Mouse (Mus musculus): ENCODE data around the gene Rpusd3.

The Rpusd3 gene

GRCm38 (mm10) chr6:113419199-113419587 lies at the start of gene Rpusd3:
Gene Rpusd3 (minus strand): TSS chr6:113419340.
- DNase-seq (ENCODE audit: low spot score in 2 of 2), result peak; percentile 99 to 100

GRCm38 (mm10) chr6:113468512-113468911 lies 49.4 kb upstream of the Rpusd3 start:
- no peak for DNase-seq (ENCODE audit: low spot score in 2 of 2)

GRCm38 (mm10) chr6:113465602-113466001 lies 46.5 kb upstream of the Rpusd3 start:
- no peak for DNase-seq (ENCODE audit: low spot score in 2 of 2)

GRCm38 (mm10) chr6:113464040-113464439 lies 44.9 kb upstream of the Rpusd3 start:
- no peak for DNase-seq (ENCODE audit: low spot score in 2 of 2)

DNA sequence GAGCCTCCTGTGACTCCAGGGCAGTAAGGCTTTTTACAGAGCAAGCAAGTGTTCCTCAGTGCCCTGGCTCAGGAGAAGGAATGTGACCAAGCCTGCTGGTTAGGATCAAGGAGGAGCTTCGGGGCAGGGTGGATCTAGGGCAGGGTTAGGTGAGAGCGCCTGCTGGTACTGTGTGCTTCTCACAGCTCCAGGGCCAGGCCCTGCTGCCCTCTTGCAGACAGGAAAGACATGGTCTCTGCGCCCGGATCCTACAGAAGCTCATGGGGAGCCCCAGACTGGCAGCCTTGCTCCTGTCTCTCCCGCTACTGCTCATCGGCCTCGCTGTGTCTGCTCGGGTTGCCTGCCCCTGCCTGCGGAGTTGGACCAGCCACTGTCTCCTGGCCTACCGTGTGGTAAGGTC lies 39.5 kb upstream of the Rpusd3 start:
- DNase-seq (ENCODE audit: low spot score in 2 of 2), result no peak

- no peak for DNase-seq (ENCODE audit: low spot score in 2 of 2)
Measured at GRCm38 (mm10) chr6:113457952-113458534, 38.9 kb upstream of the Rpusd3 start, which contains the start of gene Il17re. Gene Il17re (plus strand): TSS chr6:113458484.

GRCm38 (mm10) chr6:113455007-113455406 lies 35.9 kb upstream of the Rpusd3 start:
- DNase-seq (ENCODE audit: low spot score in 2 of 2), result no peak

DNA sequence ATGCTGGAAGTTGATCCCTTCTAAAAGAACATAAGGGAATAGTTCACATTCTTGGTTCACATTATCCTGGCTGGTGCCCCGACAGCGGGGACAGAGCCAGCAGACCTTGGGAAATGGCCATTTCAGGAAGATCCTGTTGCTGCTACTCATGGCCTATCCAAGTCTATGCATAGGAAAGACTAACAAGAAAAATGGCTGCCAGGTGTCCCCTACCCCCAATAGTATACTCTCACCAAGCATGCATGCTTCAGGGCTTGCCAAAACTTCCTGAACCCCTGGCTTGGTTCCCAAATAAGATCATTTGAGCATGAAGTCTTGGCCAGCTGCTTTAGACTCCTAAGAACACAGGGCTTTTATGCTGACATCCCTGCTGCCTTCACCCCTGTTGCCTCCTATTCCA lies 32.7 kb upstream of the Rpusd3 start:
- no peak for DNase-seq (ENCODE audit: low spot score in 2 of 2)

- no peak for DNase-seq (ENCODE audit: low spot score in 2 of 2)
Measured at GRCm38 (mm10) chr6:113447639-113448038, 28.5 kb upstream of the Rpusd3 start.

- DNase-seq (ENCODE audit: low spot score in 2 of 2), result no peak
Measured at GRCm38 (mm10) chr6:113444207-113444965, 25.2 kb upstream of the Rpusd3 start.

DNA sequence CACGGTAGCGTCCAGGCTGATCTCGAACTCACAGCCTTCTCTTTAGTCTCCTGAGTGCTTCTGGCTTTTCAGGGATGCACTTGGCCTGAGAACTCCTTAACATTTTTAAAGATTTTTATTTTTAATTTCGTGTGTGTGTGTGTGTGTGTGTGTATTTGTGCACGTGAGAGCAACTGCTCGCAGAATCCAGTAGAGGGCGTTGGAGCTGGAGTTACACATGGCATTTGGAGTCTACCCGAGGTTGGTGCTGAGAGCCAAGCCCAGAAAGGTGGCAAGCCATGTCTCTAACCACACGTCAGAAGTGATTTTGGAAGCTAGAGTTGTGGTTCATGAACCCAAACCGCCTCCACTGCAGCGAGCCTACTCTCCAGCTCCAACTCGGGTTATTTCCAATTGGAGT lies 24.0 kb upstream of the Rpusd3 start:
- no peak for DNase-seq (ENCODE audit: low spot score in 2 of 2)

DNA sequence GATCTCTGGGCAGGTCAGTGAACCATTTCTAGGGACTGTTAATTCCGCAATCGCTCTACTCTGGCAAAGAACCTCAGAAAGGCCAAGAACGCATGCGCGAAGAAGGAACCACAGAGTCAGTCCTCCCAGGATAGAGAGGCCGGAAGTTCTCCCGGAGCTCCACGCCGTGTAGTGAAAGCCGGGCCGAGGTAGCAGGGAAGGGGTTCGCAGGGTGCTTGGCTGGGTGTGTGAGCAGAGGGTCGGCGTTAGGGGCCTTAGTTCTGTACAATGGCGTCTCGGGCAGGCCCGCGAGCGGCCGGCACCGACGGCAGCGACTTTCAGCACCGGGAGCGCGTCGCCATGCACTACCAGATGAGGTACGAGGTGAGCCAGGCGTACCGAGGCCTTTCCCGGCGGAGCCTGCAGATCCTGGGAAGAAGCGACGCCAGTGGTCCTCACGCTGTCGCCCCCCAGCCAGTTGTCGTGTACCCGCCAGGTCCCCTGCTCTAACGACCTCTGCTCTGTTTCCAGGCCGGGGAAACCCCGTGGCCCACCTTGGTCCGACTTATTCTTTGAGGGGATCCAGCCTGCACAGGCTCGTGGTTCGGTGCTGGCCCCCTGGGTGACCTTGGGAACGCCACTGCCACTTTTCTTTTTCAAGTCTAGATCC lies 23.4 kb upstream of the Rpusd3 start, which contains the start of gene Jagn1:
TSS of gene Jagn1 (plus strand) at position 128 of the 649 bp plus-strand sequence.
- DNase-seq (ENCODE audit: low spot score in 2 of 2), result peak; percentile 91 to 96

- DNase-seq (ENCODE audit: low spot score in 2 of 2), result no peak
Measured at GRCm38 (mm10) chr6:113442087-113442441, 22.9 kb upstream of the Rpusd3 start.

GRCm38 (mm10) chr6:113441147-113441680 lies 22.1 kb upstream of the Rpusd3 start:
- peak; percentile 77 to 88 for DNase-seq (ENCODE audit: low spot score in 2 of 2)

DNA sequence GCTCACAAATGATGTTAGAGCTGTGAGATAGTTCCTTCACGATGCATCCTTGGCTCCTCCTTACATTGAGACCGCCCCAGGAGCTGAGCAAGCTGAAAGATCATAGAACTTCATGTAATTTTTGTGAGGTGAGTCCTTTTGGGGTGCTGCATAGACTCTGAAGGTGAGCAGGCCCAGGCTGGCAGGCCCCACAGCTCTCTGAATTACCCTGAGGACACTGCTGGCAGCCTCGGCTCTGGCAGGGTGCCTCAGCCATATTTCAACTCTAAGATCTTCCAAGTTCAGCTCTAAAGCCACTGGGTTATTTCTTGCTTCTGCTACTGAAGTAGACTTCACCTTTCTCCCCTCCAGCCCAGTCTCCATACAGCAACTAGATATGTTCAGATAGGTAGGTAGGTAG lies 21.5 kb upstream of the Rpusd3 start:
- no peak for DNase-seq (ENCODE audit: low spot score in 2 of 2)

- no peak for DNase-seq (ENCODE audit: low spot score in 2 of 2)
Measured at GRCm38 (mm10) chr6:113438721-113439430, 19.7 kb upstream of the Rpusd3 start.

DNA sequence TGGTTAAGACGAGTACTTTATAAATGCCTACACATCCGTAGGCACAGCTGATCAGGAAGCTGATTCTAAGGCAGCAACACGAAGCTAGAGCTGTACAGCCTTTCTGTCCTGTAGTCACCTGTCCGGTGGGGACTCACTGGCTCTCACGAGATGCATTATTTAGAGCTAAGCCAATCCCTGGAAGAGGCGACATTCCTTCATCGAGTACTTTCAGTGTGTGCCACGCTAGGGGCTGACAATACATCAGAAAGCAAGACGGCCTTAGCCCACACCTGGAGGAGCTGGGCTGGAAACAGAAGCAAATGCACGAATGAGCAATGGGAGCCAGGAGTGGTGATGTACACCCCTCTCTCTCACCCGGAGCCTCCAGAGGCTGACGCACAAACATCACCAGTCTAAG lies 18.0 kb upstream of the Rpusd3 start:
- no peak for DNase-seq (ENCODE audit: low spot score in 2 of 2)

GRCm38 (mm10) chr6:113435664-113436205 lies 16.6 kb upstream of the Rpusd3 start, which contains the start of gene Cidec:
Gene Cidec (minus strand): TSS chr6:113435760.
- DNase-seq (ENCODE audit: low spot score in 2 of 2), result no peak

GRCm38 (mm10) chr6:113434691-113435090 lies 15.6 kb upstream of the Rpusd3 start:
- DNase-seq (ENCODE audit: low spot score in 2 of 2), result no peak

DNA sequence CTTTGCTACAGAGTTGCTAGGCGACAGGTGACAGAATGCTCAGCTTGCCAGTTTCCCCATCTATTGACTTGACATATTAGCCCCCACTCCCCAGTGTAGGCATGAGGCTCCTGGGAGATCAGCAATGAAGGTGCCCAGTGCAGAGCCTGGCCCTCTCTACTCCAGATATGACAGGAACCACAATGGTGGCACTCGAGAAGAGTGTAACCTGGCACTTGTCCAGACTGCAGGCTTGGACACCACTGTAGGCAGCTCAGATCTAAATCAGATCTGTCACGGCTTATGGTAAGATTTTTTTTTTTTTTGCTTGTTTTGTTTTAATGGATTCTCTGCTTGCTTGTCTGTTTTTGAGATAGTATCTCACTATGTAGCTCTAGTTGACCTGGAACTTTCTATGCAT lies 14.5 kb upstream of the Rpusd3 start:
- DNase-seq (ENCODE audit: low spot score in 2 of 2), result no peak

- DNase-seq (ENCODE audit: low spot score in 2 of 2), result no peak
Measured at GRCm38 (mm10) chr6:113431801-113432200, 12.7 kb upstream of the Rpusd3 start.

- DNase-seq (ENCODE audit: low spot score in 2 of 2), result no peak
Measured at GRCm38 (mm10) chr6:113430846-113431245, 11.7 kb upstream of the Rpusd3 start.
